Mouse (Mus musculus) brain, adult 2 months (tissue): Measurements from ENCODE around the gene Gm5152.
"Not testable (repeated sequence)": the region's sequence is repeated elsewhere in the genome, so short reads cannot be mapped to it uniquely, and the experiment has no call there.

ENCODE experiments used
- DNase-seq: peaks from one replicate; pipeline ENCODE4 v3.0.0; 2011; ENCODE audit warnings: low read depth, low spot score

Gene Gm5152

DNA sequence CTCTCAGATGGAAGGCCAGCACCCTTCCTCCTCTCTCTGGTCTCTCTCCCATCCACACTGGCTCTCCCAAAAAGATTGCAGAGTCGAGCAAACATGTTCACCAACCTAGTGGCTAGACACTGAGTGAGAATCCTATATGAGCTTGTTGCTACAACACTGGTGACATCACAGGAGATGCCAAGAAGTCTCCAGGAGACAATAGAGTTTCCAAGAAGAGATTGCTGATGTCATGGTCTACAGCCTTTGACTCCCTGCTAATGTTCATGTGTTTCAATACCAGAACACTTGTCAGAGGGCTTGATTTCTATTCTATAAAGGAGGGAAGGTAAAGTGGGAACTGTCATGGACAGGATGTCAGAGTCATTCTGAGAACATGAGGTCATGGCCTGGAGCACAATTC lies at the start of gene Gm5152:
Gm5152 (minus strand) TSS at position 101 of the 400 bp plus-strand sequence.
- DNase-seq: not testable (repeated sequence)

GRCm38 (mm10) chr5:10254768-10255167 lies 8.4 kb upstream of the Gm5152 start:
- not testable (repeated sequence) for DNase-seq

GRCm38 (mm10) chr5:10245770-10246169 lies 556 bp downstream of the Gm5152 start:
- DNase-seq: not testable (repeated sequence)

GRCm38 (mm10) chr5:10240436-10240835 lies 5.9 kb downstream of the Gm5152 start:
- DNase-seq: not testable (repeated sequence)

- DNase-seq: no peak
These were observed 26.0 kb downstream of the Gm5152 start for GRCm38 (mm10) chr5:10220317-10220716.

DNA sequence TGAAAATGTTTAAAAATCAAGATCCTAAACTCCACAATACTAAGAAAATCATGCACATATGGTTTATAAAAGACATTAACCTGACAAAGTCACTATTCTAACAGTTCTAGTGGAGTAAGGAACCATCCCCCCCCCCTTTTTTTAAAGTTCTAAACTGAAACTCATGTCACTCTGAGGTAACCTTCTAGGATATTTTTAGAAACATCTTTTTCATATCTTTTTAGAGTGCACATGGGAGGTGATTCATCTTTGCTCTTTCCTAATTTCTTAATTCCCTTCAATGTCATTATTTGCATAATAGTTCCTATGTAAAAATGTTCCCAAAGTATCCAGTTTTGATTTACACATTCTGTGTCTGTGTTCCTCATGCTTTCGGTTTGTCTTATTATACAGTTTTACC lies 43.3 kb downstream of the Gm5152 start:
- DNase-seq: peak; percentile 1

DNA sequence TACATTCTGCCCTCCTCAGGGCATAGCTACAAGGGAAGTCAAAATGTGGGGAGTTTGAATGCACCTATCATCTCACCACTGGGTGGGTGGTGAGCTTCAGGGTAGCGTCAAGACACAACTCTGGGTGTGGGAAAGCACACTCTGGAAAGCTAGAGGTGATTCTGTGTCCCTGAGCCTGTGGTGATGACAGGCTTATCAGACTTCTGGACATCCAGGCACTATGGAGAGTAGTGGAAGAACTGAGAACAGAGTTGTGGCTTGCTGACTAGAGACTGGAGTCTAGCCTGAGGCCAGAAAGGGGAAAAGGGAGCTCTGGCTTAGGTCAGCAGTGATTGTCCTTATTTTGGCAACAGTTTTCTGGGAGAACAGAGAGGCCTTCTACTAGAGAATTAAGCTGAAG lies 49.4 kb downstream of the Gm5152 start:
- no peak for DNase-seq
